Mouse (Mus musculus): ENCODE data around the gene Yipf3. TPM values are rescaled to one million over a fixed set of nuclear protein-coding genes. Genes with fewer than 3 reads are reported as not detected.

Gene Yipf3
- total RNA-seq, 1 experiment from 2014 or later, result 56.5 TPM

Other genes starting within 250 kb of the Yipf3 start
- 29.6 and 53.8 TPM in 2 replicates for gene Vegfa, start 215.7 kb upstream of the Yipf3 start, total RNA-seq (2017)
- gene Mrps18a, start 137.1 kb upstream of the Yipf3 start, total RNA-seq (2017), result 32.8 and 34.5 TPM in 2 replicates
- gene Rsph9, start 103.9 kb upstream of the Yipf3 start, total RNA-seq (2017), result 2.1 and 2.7 TPM in 2 replicates
- gene Mad2l1bp, start 94.5 kb upstream of the Yipf3 start, total RNA-seq (2017), result 0.60 and 8.4 TPM in 2 replicates
- 68.1 and 72.0 TPM in 2 replicates for gene Gtpbp2, start 87.0 kb upstream of the Yipf3 start, total RNA-seq (2017)
- 18.2 and 24.1 TPM in 2 replicates for gene Polh, start 45.4 kb upstream of the Yipf3 start, total RNA-seq (2017)
- 52.8 and 57.3 TPM in 2 replicates for gene Xpo5, start 45.3 kb upstream of the Yipf3 start, total RNA-seq (2017)
- gene Polr1c, start within 50 bp of the Yipf3 start, total RNA-seq (2017), result 39.4 and 54.0 TPM in 2 replicates
- 0.25 TPM in 1 of 2 replicates, not detected in the other for gene Lrrc73, start 5.5 kb downstream of the Yipf3 start, total RNA-seq (2017)
- gene Tjap1, start 34.9 kb downstream of the Yipf3 start, total RNA-seq (2017), result 9.6 and 30.5 TPM in 2 replicates
- gene Dlk2, start 49.3 kb downstream of the Yipf3 start, total RNA-seq (2017), result not detected in 2 replicates
- gene Abcc10, start 80.3 kb downstream of the Yipf3 start, total RNA-seq (2017), result 1.3 and 2.2 TPM in 2 replicates
- gene Zfp318, start 135.7 kb downstream of the Yipf3 start, total RNA-seq (2017), result 25.3 and 64.6 TPM in 2 replicates
- not detected in 2 replicates for gene Crip3, start 180.8 kb downstream of the Yipf3 start, total RNA-seq (2017)
- gene Slc22a7, start 190.4 kb downstream of the Yipf3 start, total RNA-seq (2017), result not detected in 2 replicates
- 0.05 and 0.69 TPM in 2 replicates for gene Ttbk1, start 239.6 kb downstream of the Yipf3 start, total RNA-seq (2017)
- 11.1 and 21.0 TPM in 2 replicates for gene Dnph1, start 248.6 kb downstream of the Yipf3 start, total RNA-seq (2017)

Measured in hematopoietic stem cell, adult 5-6 weeks (primary cell).